Mouse (Mus musculus): ENCODE results near the gene Gpsm1.

The Gpsm1 gene

DNA sequence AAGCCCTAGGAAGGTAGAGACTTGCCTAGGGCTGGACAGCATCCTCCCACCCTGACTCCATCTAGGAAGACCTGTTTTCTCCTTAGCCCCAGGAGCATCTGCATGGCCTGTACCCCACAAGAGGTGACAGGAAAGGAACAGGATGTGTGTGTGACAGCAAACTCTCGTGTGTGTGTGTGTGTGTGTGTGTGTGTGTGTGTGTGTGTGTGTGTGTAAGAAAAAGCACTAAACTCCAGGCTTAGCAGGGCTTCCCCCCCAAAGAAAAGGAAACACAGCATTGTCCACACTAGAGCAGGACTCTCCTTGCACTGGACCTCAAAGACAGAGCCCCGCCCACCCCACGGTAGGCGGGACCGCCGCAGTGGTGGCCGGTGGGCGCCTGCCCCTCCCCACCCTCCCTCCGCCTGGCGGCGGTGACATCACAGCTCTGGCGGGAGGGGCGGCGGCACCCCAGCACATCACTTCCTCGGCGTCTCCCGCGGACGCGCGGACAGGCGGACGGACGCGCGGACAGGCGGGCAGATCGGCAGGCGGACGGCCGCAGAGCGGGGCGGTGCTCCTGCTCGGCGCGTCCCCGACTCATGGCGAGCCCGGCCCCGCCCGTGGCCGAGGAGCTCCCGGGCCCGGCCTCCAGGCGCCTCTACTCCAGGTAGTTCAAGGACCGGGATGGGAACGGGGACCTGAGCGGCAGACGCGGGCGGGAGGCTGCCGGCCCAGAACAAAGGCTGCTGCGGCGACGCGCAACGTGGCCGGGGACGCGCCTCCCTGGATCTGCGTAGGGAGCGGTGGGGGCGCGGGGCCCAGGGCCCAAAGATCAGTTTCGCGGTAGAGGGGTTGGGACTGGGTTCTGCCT, at the start of gene Gpsm1:
Gpsm1 (plus strand) TSS at position 444 of the 853 bp plus-strand sequence.
- DNase-seq (ENCODE audit: low read depth, low spot score) = peak; percentile 81

DNA sequence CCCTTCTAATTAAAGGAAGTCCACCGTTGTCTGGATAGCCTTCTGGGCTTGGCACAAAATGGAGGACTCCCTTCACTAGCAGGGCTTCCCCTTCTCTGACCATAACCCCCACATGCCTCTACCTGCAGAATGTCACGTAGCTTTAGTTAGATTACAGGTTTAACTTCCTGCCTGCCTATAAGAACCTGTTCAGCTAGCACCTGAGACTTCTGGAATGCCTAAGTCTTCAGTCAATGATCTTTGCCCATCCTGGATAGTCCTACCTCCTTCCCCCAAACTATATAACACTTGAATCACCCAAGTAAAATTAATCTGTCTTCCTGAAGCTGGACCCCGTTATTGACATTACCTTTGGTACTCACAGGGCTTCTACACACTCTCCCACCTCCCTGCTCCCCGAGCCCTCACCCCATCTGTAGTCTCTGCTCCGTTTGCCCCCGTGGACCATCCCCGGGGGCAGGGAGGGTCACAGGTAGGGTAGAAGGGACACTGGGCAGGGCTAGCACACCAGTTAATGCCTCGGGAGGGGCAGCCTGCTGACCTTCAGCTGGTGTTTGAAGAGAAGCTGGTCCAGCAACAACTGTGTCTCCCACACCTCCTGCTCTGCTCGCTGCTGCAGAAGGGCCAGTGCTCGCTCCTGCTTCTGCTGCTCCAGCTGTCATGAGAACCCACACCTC, 49.1 kb upstream of the Gpsm1 start:
- no peak for DNase-seq (ENCODE audit: low read depth, low spot score)

DNA sequence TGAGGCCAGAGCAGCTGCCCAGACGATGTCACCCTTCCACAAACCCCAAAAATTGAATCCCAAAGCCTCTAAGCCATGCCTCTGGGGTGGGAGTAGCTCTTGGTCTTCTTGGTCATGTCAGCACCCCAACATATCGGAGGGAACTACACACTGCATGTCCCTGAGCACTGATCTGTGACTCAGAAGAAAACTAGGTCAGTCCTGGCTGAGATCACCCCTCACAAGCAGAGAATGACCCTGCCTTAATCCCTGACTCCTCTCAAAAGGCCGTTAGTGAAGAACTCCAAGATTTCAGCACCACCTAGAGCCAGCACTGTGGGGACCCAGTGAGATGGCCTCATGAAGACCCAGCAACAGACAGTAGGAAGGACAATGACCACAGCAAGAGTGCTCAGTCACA, 47.1 kb upstream of the Gpsm1 start:
- DNase-seq (ENCODE audit: low read depth, low spot score) = no peak

DNA sequence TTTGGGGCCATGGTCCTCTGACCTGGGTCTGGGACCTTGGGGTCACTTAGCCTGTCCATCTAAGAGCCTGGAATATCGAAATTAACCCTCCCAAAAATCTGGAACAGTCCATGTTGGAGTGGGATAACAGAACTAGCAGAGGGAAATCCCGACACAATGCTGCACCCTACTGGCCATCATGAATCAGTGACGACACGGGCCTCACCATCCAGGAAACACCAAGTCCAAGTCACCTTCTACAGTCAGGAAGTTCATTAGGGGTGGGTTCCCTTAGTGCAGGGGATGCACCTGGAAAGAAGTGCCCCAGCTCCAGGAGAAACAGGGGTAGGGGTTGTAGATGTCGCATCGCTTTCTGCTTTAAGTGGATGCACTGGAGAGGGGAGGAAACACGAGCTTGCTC, 41.7 kb upstream of the Gpsm1 start:
- DNase-seq (ENCODE audit: low read depth, low spot score) = peak; percentile 53

DNA sequence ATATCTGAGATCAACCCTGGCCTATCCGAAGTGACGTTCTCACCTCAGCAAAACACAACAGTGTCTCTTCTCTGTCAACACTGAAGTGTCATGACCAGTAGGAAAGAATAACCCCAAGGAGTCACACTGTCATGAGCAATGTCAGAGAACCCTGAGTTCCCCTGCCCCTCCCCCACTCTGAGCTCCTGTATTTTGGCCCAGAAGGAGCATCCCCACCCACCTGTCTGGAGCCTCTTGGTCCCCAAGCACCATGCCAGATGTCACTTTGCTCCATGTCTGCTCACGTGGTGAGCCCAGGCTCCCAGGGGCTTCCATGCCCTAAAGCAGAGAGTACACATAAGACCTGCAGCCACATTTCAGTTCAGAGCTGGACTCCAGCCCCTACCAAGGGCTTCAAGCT, 35.6 kb upstream of the Gpsm1 start:
- DNase-seq (ENCODE audit: low read depth, low spot score) = no peak

DNA sequence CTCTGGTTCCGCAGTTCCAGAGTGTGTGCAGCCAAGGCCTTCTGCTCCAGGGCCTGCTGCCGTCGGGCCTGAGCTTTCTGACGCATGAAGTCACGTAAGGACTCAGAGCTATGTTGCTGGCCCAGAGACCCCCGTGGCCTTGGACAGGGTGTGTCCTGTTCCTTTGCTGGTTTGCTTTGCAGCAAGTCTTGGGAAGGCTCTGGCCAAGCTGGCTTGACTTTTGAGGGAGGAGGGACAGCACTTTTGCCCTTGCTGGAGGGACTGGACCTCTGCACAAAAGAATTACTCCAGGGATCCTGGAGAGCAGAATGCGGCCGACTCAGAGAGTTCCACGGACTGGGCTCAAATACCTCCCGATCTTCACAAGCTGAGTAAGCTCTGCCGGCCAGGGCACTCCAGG, 34.7 kb upstream of the Gpsm1 start:
- DNase-seq (ENCODE audit: low read depth, low spot score) = no peak

DNA sequence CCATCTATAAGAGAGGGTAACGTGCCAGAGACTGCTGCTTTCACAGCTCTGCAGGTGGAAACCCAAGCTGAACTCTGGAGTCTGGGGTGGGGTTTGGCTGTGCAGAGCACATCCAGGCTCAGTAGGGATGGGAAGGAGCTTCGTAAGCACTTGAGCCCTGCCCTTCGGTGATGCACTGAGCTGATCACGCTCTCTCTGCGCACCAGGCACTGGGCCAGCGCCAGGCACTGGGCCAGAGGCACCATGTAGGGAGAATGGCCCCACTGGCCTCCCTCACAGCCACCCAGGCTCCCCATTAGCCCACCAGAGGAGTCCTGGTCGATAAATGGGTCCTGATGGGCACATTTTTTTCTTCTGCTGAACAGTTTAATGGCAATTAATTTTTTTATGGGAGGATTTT, 29.5 kb upstream of the Gpsm1 start:
- no peak for DNase-seq (ENCODE audit: low read depth, low spot score)

DNA sequence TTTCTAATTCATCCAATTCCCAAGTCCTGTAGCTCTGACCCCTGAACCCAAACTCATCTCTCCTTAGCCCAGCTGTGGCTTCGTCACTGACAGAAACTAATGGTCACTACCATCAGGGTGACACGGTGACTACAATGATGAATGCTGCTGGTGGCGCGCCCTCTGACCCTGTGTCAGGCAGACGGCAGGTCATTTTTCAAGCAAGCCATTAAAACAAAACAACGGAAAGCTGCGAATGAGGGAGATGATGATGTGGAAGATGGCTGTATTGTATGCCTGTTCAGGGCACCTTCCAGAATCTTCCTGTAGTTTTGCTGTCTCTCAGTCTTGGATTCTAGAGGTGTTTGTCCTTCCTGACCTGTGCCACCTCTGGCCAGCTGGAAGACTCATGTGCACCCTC, 28.9 kb upstream of the Gpsm1 start:
- no peak for DNase-seq (ENCODE audit: low read depth, low spot score)

DNA sequence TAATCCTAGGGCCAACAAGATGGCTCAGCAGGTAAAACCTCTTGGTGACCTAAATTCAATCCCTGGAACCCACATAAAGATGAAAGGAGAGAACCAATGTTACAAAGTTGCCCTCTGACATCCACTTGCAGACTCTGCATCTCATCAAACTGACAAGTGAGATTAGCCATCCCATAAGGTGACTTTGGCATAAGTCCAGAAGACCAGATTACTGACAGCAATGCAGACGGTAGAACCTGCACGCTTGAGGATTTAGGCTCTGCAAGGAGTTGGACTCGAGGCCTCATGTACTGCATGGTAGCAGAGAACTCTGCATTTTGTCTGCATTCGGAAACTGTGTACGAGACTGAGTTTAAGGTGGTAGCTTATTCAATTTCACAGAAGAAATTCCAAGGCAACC, 25.2 kb upstream of the Gpsm1 start:
- DNase-seq (ENCODE audit: low read depth, low spot score) = no peak

DNA sequence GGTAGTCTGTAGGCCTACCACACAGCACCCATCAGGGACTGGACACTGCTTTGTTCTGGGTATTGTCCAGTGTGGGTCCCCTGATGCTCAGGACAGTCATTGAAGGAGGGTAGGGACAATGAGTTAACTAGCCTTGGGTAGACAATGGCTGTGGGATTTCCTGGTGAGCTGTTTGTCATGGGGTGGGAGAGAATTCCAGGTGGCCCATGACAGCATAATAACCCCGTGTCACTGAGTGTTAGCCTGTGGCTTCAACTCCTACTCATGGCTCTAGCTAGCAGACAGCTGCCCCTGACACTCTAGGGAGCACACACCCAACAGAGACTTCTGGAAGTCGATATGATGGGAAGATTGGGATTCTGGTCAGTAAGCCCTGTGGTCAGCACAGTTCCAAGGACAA, 20.9 kb upstream of the Gpsm1 start, which contains the start of gene Ccdc187:
Ccdc187 (minus strand) TSS at position 101 of the 400 bp plus-strand sequence.
- DNase-seq (ENCODE audit: low read depth, low spot score) = no peak

DNA sequence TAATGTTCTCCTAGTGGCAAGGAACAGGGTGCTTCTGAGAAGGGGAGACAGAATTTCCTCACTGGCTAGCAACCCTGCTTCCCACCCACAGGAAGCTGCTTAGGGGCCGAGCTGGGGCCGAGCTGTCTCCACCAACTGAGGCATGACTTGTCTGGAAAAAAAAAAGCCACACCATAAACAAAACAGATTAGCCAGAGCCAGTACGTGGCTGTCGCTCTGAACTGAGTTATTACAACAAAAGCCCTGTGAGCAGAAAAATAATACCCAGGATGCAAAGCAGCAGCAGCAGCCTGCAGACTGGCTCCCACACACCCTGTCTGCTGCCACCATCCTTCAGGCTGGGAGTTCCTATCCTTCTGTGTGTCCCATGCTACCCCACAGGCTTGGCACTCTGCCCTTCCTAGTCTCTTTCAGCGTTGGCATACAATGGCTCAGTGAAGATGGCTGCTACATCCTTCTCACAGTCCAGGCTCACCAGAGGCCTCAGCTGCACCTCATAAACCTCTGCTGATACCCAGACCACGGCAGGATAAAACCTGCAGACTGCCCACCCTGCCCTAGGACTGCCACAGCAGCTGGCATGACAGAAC, 18.6 kb upstream of the Gpsm1 start:
- DNase-seq (ENCODE audit: low read depth, low spot score) = no peak

DNA sequence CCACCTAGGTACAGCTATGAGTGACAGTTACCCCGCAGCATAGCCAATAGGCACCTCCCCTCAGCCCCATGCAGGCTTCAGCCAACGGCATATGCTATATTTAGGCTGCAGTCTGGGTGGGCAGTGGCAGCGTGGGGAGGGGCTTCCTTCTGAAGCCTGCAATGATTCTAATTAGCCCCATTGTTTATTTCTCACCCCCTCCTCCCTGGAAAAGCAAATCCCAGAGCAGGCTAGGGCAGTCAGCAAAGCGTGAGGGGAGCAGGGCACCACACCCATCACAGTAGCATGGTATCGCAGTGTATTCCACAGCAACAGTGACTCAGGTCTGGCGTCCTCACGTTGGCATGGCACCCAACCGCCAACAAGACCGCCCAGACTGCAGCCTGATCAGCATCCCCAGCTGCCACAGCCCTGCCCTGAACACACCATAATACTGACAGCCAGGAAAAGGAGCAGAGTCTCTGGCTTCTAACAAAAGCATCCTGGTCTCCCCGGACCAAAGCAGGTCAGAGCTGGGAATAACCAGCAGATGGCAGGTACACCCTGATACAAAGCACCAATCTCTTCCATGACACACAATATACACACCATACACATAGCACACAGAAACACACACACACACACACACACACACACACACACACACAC, 17.0 kb upstream of the Gpsm1 start:
- DNase-seq (ENCODE audit: low read depth, low spot score) = no peak

DNA sequence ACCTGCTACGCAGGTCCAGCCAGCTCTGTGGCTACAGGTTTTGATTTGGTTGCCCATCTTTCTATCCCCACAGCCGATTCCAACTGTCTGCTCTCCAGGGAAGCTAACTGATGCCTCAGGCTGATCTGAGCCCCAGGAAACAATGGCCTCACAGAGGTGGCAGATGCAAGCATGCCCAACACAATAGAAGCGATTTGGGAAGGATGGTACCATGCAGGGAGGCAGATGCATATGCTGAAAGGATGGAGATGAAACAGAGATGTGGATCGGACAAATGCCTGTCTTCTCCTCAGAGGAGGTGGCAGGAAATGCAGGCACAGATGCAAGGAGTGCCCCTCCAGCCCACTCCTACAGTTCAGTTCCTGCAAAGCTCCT, 16.5 kb upstream of the Gpsm1 start:
- DNase-seq (ENCODE audit: low read depth, low spot score) = no peak

DNA sequence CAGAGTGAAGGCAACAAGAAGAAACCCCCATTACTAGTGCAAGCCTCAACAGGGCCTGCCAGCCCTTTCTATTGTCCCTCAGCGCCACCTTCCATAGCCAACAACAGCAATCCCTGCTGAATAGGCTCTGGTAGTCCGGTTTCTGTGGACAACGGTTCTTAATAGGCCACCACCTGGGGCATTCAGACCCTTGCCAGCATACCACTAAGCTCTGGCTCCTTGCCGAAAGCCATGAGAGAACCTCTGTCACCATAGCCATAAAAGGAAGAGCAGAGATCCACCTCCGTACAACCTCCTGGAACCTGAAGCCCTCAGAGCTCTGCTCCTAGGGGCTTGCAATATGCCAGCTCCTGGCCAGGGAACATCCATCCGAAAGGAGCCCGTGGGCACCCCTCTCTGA, 16.0 kb upstream of the Gpsm1 start:
- DNase-seq (ENCODE audit: low read depth, low spot score) = no peak

DNA sequence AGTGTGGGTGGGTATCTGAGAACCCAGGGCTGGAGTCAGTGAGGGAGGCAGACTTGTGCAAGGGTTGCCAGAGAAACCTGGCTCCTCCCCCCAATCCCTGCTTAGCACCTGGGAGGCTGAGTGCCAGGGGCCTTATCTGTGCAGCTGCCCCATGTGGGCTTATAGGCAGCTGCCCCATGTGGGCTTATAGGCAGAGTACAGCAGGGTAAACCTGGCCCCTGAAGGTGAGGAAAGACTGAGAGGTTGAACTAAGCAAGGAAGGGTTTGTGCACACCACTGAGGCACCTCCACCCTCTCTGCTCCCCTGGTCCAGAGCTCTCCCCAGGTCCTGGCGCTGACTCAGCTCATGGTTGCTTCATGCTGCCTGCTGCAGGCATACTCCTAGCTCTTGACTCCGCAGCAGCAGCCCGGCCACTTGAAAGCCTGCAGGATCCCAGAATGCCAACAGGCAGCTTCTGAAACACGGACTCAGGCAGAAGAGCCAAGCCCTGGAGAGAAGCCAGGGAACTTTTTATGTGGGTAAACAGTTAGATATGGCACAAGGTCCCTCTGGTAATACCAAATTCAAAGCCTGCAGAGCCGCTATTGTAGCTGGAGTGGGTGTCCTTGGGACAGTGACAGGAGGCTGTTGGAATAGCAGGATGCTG, 15.0 kb upstream of the Gpsm1 start:
- DNase-seq (ENCODE audit: low read depth, low spot score) = no peak

DNA sequence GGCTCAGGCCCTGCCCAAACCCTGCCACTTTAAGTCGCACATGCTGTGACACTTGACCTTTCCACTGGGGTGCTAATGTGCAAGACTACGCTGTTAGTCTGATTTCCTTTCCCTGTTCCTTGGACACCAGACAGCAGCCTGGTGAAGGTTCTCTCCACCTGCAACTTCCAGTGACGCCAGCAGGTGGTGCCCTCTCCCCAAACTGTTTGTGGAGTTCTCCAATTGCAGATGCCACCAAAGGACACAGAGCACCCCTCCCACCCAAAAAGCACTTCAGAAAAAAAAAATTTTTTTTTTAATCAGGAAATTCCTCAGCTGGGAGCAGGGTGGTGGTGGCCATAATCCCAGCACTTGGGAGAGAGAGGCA, 14.5 kb upstream of the Gpsm1 start:
- peak; percentile 75 for DNase-seq (ENCODE audit: low read depth, low spot score)

DNA sequence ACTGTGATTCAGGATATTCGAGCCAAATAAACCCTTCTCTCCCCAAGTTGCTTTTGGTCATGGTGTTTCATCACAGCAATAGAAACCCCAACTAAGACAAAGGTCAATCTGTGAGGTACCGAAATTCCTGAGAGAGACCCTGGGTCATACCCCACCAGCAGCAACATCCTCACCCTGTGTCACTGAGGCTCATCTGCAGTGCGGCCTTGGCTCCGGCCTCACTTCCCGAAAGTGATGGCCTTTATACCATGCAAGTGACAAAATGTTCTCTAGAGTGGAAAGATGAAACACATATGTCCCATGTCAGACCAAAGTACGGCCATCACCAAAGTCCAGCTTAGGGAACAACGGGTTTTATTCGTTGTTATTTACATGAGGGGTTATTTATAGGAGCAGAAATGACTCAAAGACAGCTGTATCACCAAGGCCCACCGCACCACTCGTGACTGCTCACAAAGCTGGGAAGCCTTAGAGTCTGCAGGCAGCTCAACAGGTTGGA, 13.3 kb upstream of the Gpsm1 start:
- DNase-seq (ENCODE audit: low read depth, low spot score) = no peak

DNA sequence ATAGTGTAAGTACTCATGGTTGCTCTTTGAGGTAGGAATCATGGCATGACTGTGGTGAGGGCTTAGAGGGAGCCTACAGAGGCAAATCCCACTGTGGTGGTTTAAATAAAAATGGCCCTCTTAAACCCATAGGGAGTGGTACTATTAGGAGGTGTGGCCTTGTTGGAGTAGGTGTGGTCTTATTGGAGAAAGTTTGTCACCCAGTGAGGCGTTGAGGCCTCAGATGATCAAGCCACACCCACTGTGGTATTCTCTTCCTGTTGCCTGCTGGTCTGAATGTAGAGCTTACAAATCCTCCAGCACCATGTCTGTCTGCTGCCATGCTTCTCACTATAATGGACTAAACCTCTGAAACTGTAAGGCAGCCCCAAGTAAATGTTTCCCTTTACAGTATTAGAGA, 10.6 kb upstream of the Gpsm1 start:
- no peak for DNase-seq (ENCODE audit: low read depth, low spot score)

DNA sequence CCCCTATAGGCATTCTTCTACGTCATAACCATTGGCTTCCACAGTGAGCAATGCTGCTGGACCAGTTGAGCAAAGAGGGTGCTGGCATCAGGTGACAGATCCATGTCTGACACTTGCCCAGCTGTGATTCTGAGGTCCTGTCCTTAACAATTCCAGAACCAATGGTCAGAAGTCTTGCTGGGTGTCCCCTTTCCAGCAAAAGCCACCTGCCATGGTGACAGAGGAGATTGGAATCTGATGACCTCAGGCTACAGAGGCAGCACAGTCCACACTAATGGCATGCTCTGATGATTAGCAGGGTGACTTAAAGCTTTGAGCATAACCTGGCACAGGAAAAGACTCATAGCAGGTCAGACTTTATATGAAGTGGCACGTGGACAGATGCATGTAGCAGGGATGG, 9.8 kb upstream of the Gpsm1 start:
- DNase-seq (ENCODE audit: low read depth, low spot score) = no peak

DNA sequence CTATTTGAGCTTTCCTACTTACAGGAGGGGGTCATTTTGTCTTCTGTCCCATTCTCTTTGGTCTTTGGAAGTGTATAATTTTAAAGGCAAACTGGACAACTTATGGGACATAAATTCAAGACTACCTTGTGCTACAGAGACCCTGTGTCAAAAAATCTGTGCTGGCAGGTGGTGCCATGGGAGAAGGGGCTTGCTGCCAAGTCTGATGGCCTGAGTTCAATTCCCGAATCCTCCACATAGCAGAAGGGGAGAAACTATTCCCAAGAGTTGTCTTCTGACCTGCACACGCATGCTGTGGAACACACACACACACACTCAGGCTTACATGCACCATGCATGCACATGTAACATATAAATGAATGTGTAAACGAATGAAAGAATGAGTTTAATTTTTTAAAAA, 8.6 kb upstream of the Gpsm1 start:
- DNase-seq (ENCODE audit: low read depth, low spot score) = no peak

DNA sequence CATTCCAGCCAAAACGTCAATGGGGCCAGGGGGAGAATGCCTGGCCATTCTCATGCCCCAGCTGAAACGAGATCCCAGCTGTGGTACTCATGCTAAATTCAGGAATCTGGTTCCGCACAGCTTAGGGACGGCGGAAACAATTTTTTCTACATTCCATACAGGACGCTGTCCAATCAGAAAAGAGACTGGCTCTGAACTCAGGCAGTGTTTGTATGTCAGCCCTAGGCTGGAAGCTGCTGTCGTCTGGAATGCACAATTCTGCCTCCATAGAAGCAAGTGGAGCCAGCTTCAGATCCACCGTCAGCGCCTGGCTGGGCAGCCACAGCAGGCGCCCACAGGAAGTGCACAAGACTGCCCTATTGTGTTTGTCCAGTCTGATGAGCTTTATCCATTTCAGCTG, 5.6 kb upstream of the Gpsm1 start:
- DNase-seq (ENCODE audit: low read depth, low spot score) = peak; percentile 62

DNA sequence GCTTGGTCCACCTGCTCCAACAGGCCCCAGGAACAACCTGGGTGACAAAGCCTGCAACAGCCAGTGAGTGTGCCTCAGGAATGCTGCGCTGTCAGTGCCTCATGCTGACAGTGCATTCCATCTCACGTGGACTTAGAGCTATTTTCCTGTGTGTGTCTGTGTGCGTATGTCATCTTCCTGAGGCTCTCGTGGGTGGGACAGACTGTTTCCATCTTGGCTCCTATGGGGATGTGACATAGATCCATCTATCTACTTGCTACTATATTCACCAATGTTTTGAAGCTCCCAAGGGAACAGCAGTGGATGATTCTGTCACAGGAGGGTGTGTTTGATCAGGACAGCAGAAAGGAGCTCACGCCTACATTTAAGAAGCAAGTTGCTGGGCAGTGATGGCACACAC, 3.4 kb upstream of the Gpsm1 start:
- DNase-seq (ENCODE audit: low read depth, low spot score) = no peak
